Mouse (Mus musculus): ENCODE measurements around the gene Glg1. TPM values are rescaled to one million over a fixed set of nuclear protein-coding genes. Genes with fewer than 3 reads are reported as not detected.
"Not testable (repeated sequence)": the region's sequence is repeated elsewhere in the genome, so short reads cannot be mapped to it uniquely, and the experiment has no call there.

Gene Glg1
- polyA plus RNA-seq, 1 experiment from 2014 or later = 89.4 TPM

GRCm38 (mm10) chr8:111260251-111260650, 1.2 kb upstream of the Glg1 start:
- WGBS = 95% methylated on average over 5 of the region's 5 CpGs
- Histone ChIP-seq H3K27me3 (ENCODE audit: control insufficient read depth, insufficient read depth, low read length) (no peaks in the 10 kb centered on the region), H3K4me2 (replicated peaks; ENCODE audit: low read depth, low read length) (no peak overlapping the region), H3K4me1 (ENCODE audit: control insufficient read depth, insufficient read depth, low read length) (no peaks in the 10 kb centered on the region), H3K36me3 (ENCODE audit: control insufficient read depth, insufficient read depth, low read length) (no peaks in the 10 kb centered on the region), H3K27ac (ENCODE audit: low read length) (no peak overlapping the region), H3K9ac (replicated peaks; ENCODE audit: low read depth, low read length) (no peak overlapping the region), H3K4me3 (ENCODE audit: low read depth, low read length) (no peak overlapping the region), H3K9me3 (ENCODE audit: control insufficient read depth, low read depth, low read length) (no peaks in the 10 kb centered on the region)
- ATAC-seq (ENCODE audit: insufficient number of reproducible peaks, insufficient read depth, low FRiP score, low read depth) = no peak

GRCm38 (mm10) chr8:111259408-111259741, 359 bp upstream of the Glg1 start:
- Histone ChIP-seq H3K4me2 (replicated peaks; ENCODE audit: low read depth, low read length) (peak overlapping the region; percentile 59), H3K4me3 (ENCODE audit: low read depth, low read length) (peak overlapping the region; percentile 91), H3K9ac (replicated peaks; ENCODE audit: low read depth, low read length) (peak overlapping the region; percentile 90), H3K4me1 (ENCODE audit: control insufficient read depth, insufficient read depth, low read length) (no peaks in the 10 kb centered on the region), H3K36me3 (ENCODE audit: control insufficient read depth, insufficient read depth, low read length) (no peaks in the 10 kb centered on the region), H3K27me3 (ENCODE audit: control insufficient read depth, insufficient read depth, low read length) (no peaks in the 10 kb centered on the region), H3K9me3 (ENCODE audit: control insufficient read depth, low read depth, low read length) (no peaks in the 10 kb centered on the region), H3K27ac (ENCODE audit: low read length) (peak overlapping the region; percentile 99)
- ATAC-seq (ENCODE audit: insufficient number of reproducible peaks, insufficient read depth, low FRiP score, low read depth) = no peak
- WGBS = 11% methylated on average over 13 of the region's 13 CpGs

DNA sequence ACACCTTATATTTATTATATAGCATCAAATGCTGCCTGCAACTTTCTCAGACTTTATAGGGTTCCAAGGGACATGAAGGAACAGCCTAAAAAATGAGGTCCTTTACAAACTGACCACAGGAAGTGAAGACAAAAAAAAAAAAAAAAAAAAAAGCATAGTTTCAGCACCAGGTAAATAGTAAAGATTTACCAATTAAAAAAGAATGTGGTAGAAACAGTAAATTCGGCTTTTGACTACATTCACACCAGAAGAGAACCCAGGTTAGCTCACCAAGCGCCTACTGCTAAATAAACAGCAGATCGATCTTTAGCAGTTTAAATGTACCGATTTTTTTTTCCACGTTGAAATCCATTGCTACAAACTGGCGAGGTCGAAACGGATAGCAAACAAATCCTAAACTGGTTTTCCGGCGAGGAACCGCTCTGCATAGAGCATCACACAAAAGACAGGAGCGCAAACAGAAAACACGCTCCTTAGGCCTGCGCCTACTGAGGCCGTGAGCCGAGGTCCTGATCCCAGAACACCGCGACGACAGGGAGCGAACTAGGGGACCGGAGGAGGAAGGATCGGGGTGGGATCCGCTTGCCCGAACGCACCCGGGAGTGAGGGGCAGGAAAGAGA, 896 bp downstream of the Glg1 start:
- Histone ChIP-seq H3K9me3 (ENCODE audit: control insufficient read depth, low read depth, low read length) (no peaks in the 10 kb centered on the region), H3K27ac (ENCODE audit: low read length) (peak overlapping the region; percentile 99), H3K4me1 (ENCODE audit: control insufficient read depth, insufficient read depth, low read length) (no peaks in the 10 kb centered on the region), H3K4me2 (replicated peaks; ENCODE audit: low read depth, low read length) (peak overlapping the region; percentile 59), H3K9ac (replicated peaks; ENCODE audit: low read depth, low read length) (peak overlapping the region; percentile 90), H3K4me3 (ENCODE audit: low read depth, low read length) (peak overlapping the region; percentile 91), H3K36me3 (ENCODE audit: control insufficient read depth, insufficient read depth, low read length) (no peaks in the 10 kb centered on the region), H3K27me3 (ENCODE audit: control insufficient read depth, insufficient read depth, low read length) (no peaks in the 10 kb centered on the region)
- peak; percentile 53 for ATAC-seq (ENCODE audit: insufficient number of reproducible peaks, insufficient read depth, low FRiP score, low read depth)
- under 1% methylated on average over 26 of the region's 26 CpGs for WGBS

DNA sequence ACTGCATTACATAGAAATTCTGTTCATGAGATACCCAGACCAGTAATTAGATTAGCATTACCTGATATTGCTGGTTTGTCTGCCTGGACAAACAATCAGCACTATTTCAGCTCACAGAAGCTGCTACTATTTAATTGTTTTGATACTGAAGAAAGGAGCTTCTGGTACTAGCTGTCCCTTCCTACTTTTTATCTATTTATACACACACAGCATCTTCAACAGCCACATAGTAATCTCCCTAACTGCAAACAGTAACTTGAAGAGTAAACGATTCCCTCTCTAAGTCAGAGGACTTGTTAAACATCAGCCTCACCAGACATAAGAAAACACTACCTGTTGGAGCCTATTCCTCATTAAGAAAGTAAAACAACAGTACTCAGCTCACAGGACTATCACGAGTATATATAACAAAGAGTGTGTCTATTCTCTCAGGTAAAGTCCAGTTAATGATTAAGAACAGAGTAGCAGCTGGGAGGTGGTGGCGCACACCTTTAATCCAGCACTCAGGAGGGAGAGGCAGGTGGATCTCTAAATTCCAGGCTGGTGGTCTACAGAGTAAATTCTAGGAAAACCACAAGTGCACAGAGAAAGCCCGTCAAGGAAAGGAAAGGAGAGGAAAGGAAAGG, 6.4 kb downstream of the Glg1 start:
- Histone ChIP-seq H3K4me2 (replicated peaks; ENCODE audit: low read depth, low read length) (no peak overlapping the region), H3K27ac (ENCODE audit: low read length) (no peak overlapping the region), H3K9me3 (ENCODE audit: control insufficient read depth, low read depth, low read length) (no peaks in the 10 kb centered on the region), H3K9ac (replicated peaks; ENCODE audit: low read depth, low read length) (no peak overlapping the region), H3K4me1 (ENCODE audit: control insufficient read depth, insufficient read depth, low read length) (no peaks in the 10 kb centered on the region), H3K27me3 (ENCODE audit: control insufficient read depth, insufficient read depth, low read length) (no peaks in the 10 kb centered on the region), H3K36me3 (ENCODE audit: control insufficient read depth, insufficient read depth, low read length) (no peaks in the 10 kb centered on the region), H3K4me3 (ENCODE audit: low read depth, low read length) (no peak overlapping the region)
- WGBS = 64% methylated on average over 4 of the region's 4 CpGs
- ATAC-seq (ENCODE audit: insufficient number of reproducible peaks, insufficient read depth, low FRiP score, low read depth) = no peak

GRCm38 (mm10) chr8:111250111-111250510, 8.9 kb downstream of the Glg1 start:
- Histone ChIP-seq H3K9ac (replicated peaks; ENCODE audit: low read depth, low read length) (no peak overlapping the region), H3K4me3 (ENCODE audit: low read depth, low read length) (no peak overlapping the region), H3K36me3 (ENCODE audit: control insufficient read depth, insufficient read depth, low read length) (no peaks in the 10 kb centered on the region), H3K4me2 (replicated peaks; ENCODE audit: low read depth, low read length) (no peak overlapping the region), H3K27me3 (ENCODE audit: control insufficient read depth, insufficient read depth, low read length) (no peaks in the 10 kb centered on the region), H3K4me1 (ENCODE audit: control insufficient read depth, insufficient read depth, low read length) (no peaks in the 10 kb centered on the region), H3K9me3 (ENCODE audit: control insufficient read depth, low read depth, low read length) (no peaks in the 10 kb centered on the region), H3K27ac (ENCODE audit: low read length) (no peak overlapping the region)
- ATAC-seq (ENCODE audit: insufficient number of reproducible peaks, insufficient read depth, low FRiP score, low read depth) = no peak
- WGBS = 78% methylated on average over 2 of the region's 2 CpGs

- Histone ChIP-seq H3K27me3 (ENCODE audit: control insufficient read depth, insufficient read depth, low read length) (no peaks in the 10 kb centered on the region), H3K9me3 (ENCODE audit: control insufficient read depth, low read depth, low read length) (no peaks in the 10 kb centered on the region), H3K4me3 (ENCODE audit: low read depth, low read length) (no peak overlapping the region), H3K36me3 (ENCODE audit: control insufficient read depth, insufficient read depth, low read length) (no peaks in the 10 kb centered on the region), H3K9ac (replicated peaks; ENCODE audit: low read depth, low read length) (no peak overlapping the region), H3K4me2 (replicated peaks; ENCODE audit: low read depth, low read length) (no peak overlapping the region), H3K4me1 (ENCODE audit: control insufficient read depth, insufficient read depth, low read length) (no peaks in the 10 kb centered on the region), H3K27ac (ENCODE audit: low read length) (no peak overlapping the region)
- ATAC-seq (ENCODE audit: insufficient number of reproducible peaks, insufficient read depth, low FRiP score, low read depth) = no peak
Observed at GRCm38 (mm10) chr8:111248136-111248535, 10.9 kb downstream of the Glg1 start.

DNA sequence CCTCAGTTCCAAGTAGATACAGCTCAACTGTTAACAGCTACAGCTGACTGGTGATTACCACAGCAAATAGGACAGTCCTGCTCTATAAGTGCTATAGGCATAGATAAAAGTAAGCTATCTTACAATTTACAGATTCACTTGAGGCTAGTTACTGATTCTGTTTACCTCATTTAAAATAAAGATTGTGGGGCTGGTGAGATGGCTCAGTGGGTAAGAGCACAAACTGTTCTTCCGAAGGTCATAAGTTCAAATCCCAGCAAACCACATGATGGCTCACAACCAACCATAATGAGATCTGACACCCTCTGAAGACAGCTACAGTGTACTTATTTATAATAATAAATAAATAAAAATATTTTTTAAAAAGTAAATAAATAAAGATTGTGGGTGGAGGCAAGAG, 12.2 kb downstream of the Glg1 start:
- WGBS = 100% methylated on average over 1 of the region's 1 CpGs
- not testable (repeated sequence) for H3K4me3 ChIP-seq (ENCODE audit: low read depth, low read length); ATAC-seq (ENCODE audit: insufficient number of reproducible peaks, insufficient read depth, low FRiP score, low read depth); H3K9ac ChIP-seq (replicated peaks; ENCODE audit: low read depth, low read length); H3K27me3 ChIP-seq (ENCODE audit: control insufficient read depth, insufficient read depth, low read length); H3K36me3 ChIP-seq (ENCODE audit: control insufficient read depth, insufficient read depth, low read length); H3K4me1 ChIP-seq (ENCODE audit: control insufficient read depth, insufficient read depth, low read length); H3K4me2 ChIP-seq (replicated peaks; ENCODE audit: low read depth, low read length); H3K9me3 ChIP-seq (ENCODE audit: control insufficient read depth, low read depth, low read length); H3K27ac ChIP-seq (ENCODE audit: low read length)

- H3K9ac ChIP-seq (replicated peaks; ENCODE audit: low read depth, low read length) = no peak overlapping the region
- no peaks in the 10 kb centered on the region for H3K9me3 ChIP-seq (ENCODE audit: control insufficient read depth, low read depth, low read length)
- H3K36me3 ChIP-seq (ENCODE audit: control insufficient read depth, insufficient read depth, low read length) = no peaks in the 10 kb centered on the region
- no peaks in the 10 kb centered on the region for H3K4me1 ChIP-seq (ENCODE audit: control insufficient read depth, insufficient read depth, low read length)
- WGBS = 89% methylated on average over 4 of the region's 4 CpGs
- no peak for ATAC-seq (ENCODE audit: insufficient number of reproducible peaks, insufficient read depth, low FRiP score, low read depth)
- H3K27ac ChIP-seq (ENCODE audit: low read length) = no peak overlapping the region
- H3K4me2 ChIP-seq (replicated peaks; ENCODE audit: low read depth, low read length) = no peak overlapping the region
- H3K27me3 ChIP-seq (ENCODE audit: control insufficient read depth, insufficient read depth, low read length) = no peaks in the 10 kb centered on the region
- H3K4me3 ChIP-seq (ENCODE audit: low read depth, low read length) = no peak overlapping the region
Observed at GRCm38 (mm10) chr8:111246287-111246830, 12.7 kb downstream of the Glg1 start.

GRCm38 (mm10) chr8:111237301-111237700, 21.7 kb downstream of the Glg1 start:
- no peak overlapping the region for H3K4me2 ChIP-seq (replicated peaks; ENCODE audit: low read depth, low read length)
- H3K9ac ChIP-seq (replicated peaks; ENCODE audit: low read depth, low read length) = no peak overlapping the region
- H3K36me3 ChIP-seq (ENCODE audit: control insufficient read depth, insufficient read depth, low read length) = no peaks in the 10 kb centered on the region
- no peak overlapping the region for H3K4me3 ChIP-seq (ENCODE audit: low read depth, low read length)
- ATAC-seq (ENCODE audit: insufficient number of reproducible peaks, insufficient read depth, low FRiP score, low read depth) = no peak
- H3K4me1 ChIP-seq (ENCODE audit: control insufficient read depth, insufficient read depth, low read length) = no peaks in the 10 kb centered on the region
- no peaks in the 10 kb centered on the region for H3K27me3 ChIP-seq (ENCODE audit: control insufficient read depth, insufficient read depth, low read length)
- WGBS = 88% methylated on average over 3 of the region's 3 CpGs
- no peak overlapping the region for H3K27ac ChIP-seq (ENCODE audit: low read length)
- H3K9me3 ChIP-seq (ENCODE audit: control insufficient read depth, low read depth, low read length) = no peaks in the 10 kb centered on the region
